Mouse (Mus musculus): Measurements from ENCODE around the gene Ticam1.
"Not testable (repeated sequence)": the region's sequence is repeated elsewhere in the genome, so short reads cannot be mapped to it uniquely, and the experiment has no call there.

GRCm38 (mm10) chr17:56258812-56259211 is 17.8 kb downstream of the Ticam1 start:
- TF ChIP-seq GATA1, TAL1 (IDR thresholded peaks at IDR 0.05; ENCODE audit: low read length): not testable (repeated sequence)
